Mouse (Mus musculus) G1E (cell line): ENCODE results near the gene Olfr466. TPM values are rescaled to one million over a fixed set of nuclear protein-coding genes. Genes with fewer than 3 reads are reported as not detected.

Experiments
- ATAC-seq: 2 replicates; pipeline ENCODE4 v1.8.0; 2016; ENCODE audit warnings: mild to moderate bottlenecking; ENCODE audit not compliant: insufficient number of reproducible peaks, poor library complexity, low FRiP score, severe bottlenecking; ENCODE audit errors: extremely low read depth
- DNase-seq: peaks from one replicate; pipeline ENCODE4 v3.0.0; 2012; ENCODE audit warnings: low spot score
- H3K27me3 ChIP-seq: 2 replicates; pipeline ENCODE4 v1.6.1; 2012; ENCODE audit warnings: mild to moderate bottlenecking, low read length, inconsistent platforms; ENCODE audit not compliant: insufficient read depth
- H3K36me3 ChIP-seq: replicated peaks from 2 replicates; pipeline ENCODE3; 2012; ENCODE audit warnings: mild to moderate bottlenecking, inconsistent platforms
- H3K4me1 ChIP-seq: 2 replicates; pipeline ENCODE4 v1.6.1; 2012; ENCODE audit warnings: low read depth, low read length, inconsistent platforms, mixed read lengths; ENCODE audit not compliant: insufficient read depth
- H3K4me3 ChIP-seq: 2 replicates; pipeline ENCODE4 v1.5.1; 2012; ENCODE audit warnings: low read depth, mild to moderate bottlenecking, inconsistent platforms, low read length, moderate library complexity, mixed read lengths
- H3K9me3 ChIP-seq: replicated peaks from 2 replicates; pipeline ENCODE4 v1.6.1; 2012; ENCODE audit warnings: inconsistent platforms
- CTCF ChIP-seq: IDR thresholded peaks from 2 replicates; pipeline ENCODE4 v1.5.1; 2012; ENCODE audit warnings: low read depth, low read length, inconsistent platforms, mixed read lengths
- GATA1 ChIP-seq: IDR thresholded peaks from 2 replicates; pipeline ENCODE4 v1.6.1; 2012; ENCODE audit warnings: borderline replicate concordance, low read length, inconsistent platforms, mixed read lengths
- GATA2 ChIP-seq: IDR thresholded peaks from 2 replicates; pipeline ENCODE4 v1.6.1; 2012; ENCODE audit warnings: low read depth, low read length, inconsistent platforms, borderline replicate concordance
- POLR2AphosphoS5 ChIP-seq: IDR thresholded peaks from 2 replicates; pipeline ENCODE4 v1.6.1; 2012; ENCODE audit warnings: low read depth, low read length, inconsistent platforms; ENCODE audit not compliant: insufficient replicate concordance
- TAL1 ChIP-seq: conservative IDR thresholded peaks from 2 replicates; pipeline ENCODE4 v1.6.1; 2012; ENCODE audit warnings: low read depth, low read length, inconsistent platforms, mixed read lengths
- polyA plus RNA-seq: library from polyadenylated mRNA; stranded (reverse); fragments of >175 nt; gene quantifications from 2 replicates; pipeline ENCODE4 v1.2.3, GENCODE M21; 2012
- total RNA-seq, 2 experiments: library from RNA; stranded (forward) in 1 of 2; stranded (reverse) in 1 of 2; fragments of 200-1000 nt in 1 of 2; fragments of >200 nt in 1 of 2; fragmentation: Nextera tagmentation in 1 of 2; gene quantifications; 2 replicates each; pipeline ENCODE4 v1.2.3; 2014 to 2017

The Olfr466 gene
- total and polyA plus RNA-seq, 3 experiments: 0.11 TPM; not detected in 2

DNA sequence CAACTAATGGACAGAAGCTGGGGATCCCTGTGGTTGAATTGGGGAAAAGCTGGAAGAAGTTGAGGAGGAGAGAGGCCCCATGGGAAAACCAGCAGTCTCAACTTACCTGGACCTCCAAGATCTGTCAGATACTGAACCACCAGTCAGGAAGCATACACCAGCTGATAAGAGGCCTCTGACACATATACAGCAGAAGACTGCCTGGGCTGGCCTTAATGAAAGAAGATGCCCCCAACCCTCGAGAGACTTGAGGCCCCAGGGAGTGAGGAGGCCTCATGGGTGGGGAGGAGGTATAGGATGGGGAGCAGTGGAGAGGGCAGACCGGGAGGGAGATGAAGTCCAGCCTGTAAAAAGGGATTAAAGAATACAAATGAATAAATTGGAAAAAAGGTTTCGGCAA lies 29.1 kb upstream of the Olfr466 start:
- DNase-seq: no peak
- H3K27me3 ChIP-seq: no peaks in the 10 kb centered on the region
- H3K9me3 ChIP-seq: no peaks in the 10 kb centered on the region
- no peak for ATAC-seq
- peak overlapping the region; percentile 33; the same call in 1 of the 2 replicates for H3K4me3 ChIP-seq
- no peaks in the 10 kb centered on the region for H3K36me3 ChIP-seq
- TF ChIP-seq POLR2AphosphoS5: no peak
- peaks cover 30% of the 10 kb centered on the region for H3K4me1 ChIP-seq

- no peaks in the 10 kb centered on the region for H3K36me3 ChIP-seq
- H3K4me3 ChIP-seq: no peak overlapping the region
- peaks cover 26% of the 10 kb centered on the region for H3K4me1 ChIP-seq
- no peak for TF ChIP-seq POLR2AphosphoS5
- no peak for TF ChIP-seq CTCF
- TF ChIP-seq GATA1: no peak
- no peak for TF ChIP-seq GATA2
- TF ChIP-seq TAL1: no peak
- no peaks in the 10 kb centered on the region for H3K27me3 ChIP-seq
- ATAC-seq: peak; percentile 93
- peak; percentile 40 for DNase-seq
- no peaks in the 10 kb centered on the region for H3K9me3 ChIP-seq
These were observed 27.9 kb upstream of the Olfr466 start for GRCm38 (mm10) chr13:65122111-65122510.

- no peaks in the 10 kb centered on the region for H3K36me3 ChIP-seq
These were observed 22.8 kb upstream of the Olfr466 start for GRCm38 (mm10) chr13:65127063-65127847.

DNA sequence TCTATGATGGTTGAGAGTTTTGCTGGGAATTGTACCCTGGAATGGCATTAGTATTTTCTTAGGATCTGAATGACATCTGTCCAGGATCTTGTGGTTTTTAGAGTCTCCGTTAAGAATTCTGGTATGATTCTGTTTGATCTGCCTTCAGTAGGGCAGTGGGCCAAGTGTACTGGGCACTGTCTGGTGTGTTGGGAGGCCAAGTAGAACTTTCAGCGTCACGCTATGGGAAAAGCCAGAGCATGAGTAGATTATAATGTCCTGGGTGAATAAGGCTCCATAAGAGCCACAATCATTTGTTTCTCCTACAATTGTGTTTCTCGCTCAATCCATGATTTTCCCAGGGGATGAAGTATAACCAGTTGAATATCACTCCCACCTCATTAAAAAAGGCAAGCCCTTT lies 12.3 kb upstream of the Olfr466 start, which contains the start of gene Olfr465-ps1:
Olfr465-ps1 (plus strand) TSS at position 301 of the 400 bp plus-strand sequence.
- no peak for DNase-seq
- no peaks in the 10 kb centered on the region for H3K9me3 ChIP-seq
- no peaks in the 10 kb centered on the region for H3K36me3 ChIP-seq
- no peak for ATAC-seq
- H3K27me3 ChIP-seq: no peaks in the 10 kb centered on the region
- H3K4me1 ChIP-seq: no peaks in the 10 kb centered on the region
- H3K4me3 ChIP-seq: no peak within 1 kb of the TSS
- no peak for TF ChIP-seq GATA2
- no peak for TF ChIP-seq POLR2AphosphoS5
- TF ChIP-seq CTCF: no peak
- no peak for TF ChIP-seq TAL1
- TF ChIP-seq GATA1: no peak

More at GRCm38 (mm10) chr13:65127063-65127847, 22.8 kb upstream of the Olfr466 start:
- TF ChIP-seq POLR2AphosphoS5 (no peak), TAL1 (no peak), GATA1 (no peak), CTCF (no peak), GATA2 (no peak)
- DNase-seq (no peak), ATAC-seq (peak; percentile 26; the same call in 1 of the 2 replicates)
- H3K4me1 ChIP-seq: peaks cover 7% of the 10 kb centered on the region
- no peaks in the 10 kb centered on the region for H3K9me3 ChIP-seq
- no peak overlapping the region for H3K4me3 ChIP-seq
- H3K27me3 ChIP-seq: no peaks in the 10 kb centered on the region

DNA sequence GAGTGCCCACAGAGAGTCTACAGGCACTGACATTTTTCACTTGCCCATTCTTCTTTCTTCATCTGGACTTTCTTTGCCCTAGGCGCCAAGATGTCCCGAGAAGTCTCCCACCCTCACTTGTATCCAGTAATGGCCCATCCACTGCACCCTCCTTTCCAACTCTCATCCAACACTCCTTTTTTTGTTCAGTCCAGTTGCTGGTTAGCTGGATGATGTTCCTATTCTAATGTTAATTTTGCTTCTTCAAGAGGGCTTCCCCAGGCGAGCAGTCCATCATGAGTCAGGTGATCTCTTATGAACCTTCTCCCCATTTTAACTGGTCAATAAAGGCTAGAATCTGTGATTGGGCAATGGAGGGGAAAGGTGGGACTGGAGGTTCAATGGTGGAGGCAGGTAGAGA lies 24.1 kb downstream of the Olfr466 start:
- DNase-seq (no peak), ATAC-seq (no peak)
- Histone ChIP-seq H3K36me3 (no peaks in the 10 kb centered on the region), H3K4me1 (no peaks in the 10 kb centered on the region), H3K27me3 (no peaks in the 10 kb centered on the region; the same call in 1 of the 2 replicates), H3K4me3 (no peak overlapping the region), H3K9me3 (peaks cover 6% of the 10 kb centered on the region; the same call in 1 of the 2 replicates)
- no peak for TF ChIP-seq TAL1
- no peak for TF ChIP-seq POLR2AphosphoS5
- no peak for TF ChIP-seq GATA2

DNA sequence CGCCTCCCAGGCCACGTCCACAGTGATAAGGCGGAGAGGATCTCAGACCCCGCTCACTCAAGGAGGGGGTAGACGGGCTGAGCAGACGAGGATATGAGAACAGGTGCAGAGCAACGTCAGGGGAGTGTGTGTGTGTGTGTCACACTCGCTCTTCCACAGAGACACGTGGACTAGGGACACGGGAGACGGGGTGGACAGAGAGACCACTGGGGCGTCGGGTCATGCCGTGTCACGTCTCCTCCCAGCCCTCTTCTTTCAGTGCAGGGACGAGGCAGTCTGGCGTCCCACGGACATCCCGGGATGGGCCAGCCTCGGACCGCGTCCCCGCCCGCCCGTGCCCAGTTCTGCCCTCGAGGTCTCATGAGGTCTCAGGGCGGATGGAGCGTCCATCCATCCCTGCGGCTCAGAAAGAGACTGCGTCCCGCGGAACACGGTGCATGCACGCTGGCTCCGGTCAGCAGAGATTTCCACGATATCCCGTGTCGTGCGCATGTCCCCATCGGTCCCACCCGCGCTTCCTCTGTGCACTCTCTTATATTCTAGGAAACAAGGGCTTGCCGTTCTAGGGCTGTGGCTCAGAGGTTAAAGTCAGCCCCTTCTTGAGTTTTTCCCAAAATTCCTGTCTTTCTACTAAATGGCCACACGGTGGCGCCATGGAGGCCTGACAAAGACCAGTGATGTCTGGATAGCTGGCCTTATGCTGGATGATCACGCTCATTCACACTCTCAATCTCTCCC lies 25.9 kb downstream of the Olfr466 start:
- H3K4me3 ChIP-seq: no peak overlapping the region
- peak; percentile 51; the same call in 1 of the 2 replicates for TF ChIP-seq CTCF
- TF ChIP-seq GATA2: no peak

More for the DNA sequence above, 25.9 kb downstream of the Olfr466 start:
- ATAC-seq: peak; percentile 41
- peak; percentile 20 for DNase-seq
- Histone ChIP-seq H3K4me1 (no peaks in the 10 kb centered on the region), H3K9me3 (peaks cover 6% of the 10 kb centered on the region; the same call in 1 of the 2 replicates), H3K36me3 (no peaks in the 10 kb centered on the region), H3K27me3 (no peaks in the 10 kb centered on the region; the same call in 1 of the 2 replicates)
